Mouse (Mus musculus) limb, embryonic 11.5 days (tissue): ENCODE results near the gene Adgrg2. TPM values are rescaled to one million over a fixed set of nuclear protein-coding genes. Genes with fewer than 3 reads are reported as not detected.

Experiments used
- ATAC-seq: fragments of 200-750 bp; cut with Nextera tagmentation; 2 replicates; pipeline ENCODE4 v1.8.0; 2017; ENCODE audit warnings: low read depth; ENCODE audit not compliant: insufficient number of reproducible peaks, low FRiP score, low TSS enrichment
- DNase-seq: peaks from one replicate; pipeline ENCODE4 v3.0.0-alpha.2; 2015; ENCODE audit warnings: low spot score
- H3K27ac ChIP-seq: fragments of 300-500 bp; sonication (generic); replicated peaks from 2 replicates; pipeline ENCODE4 v1.5.1; 2014; ENCODE audit warnings: low read depth, mild to moderate bottlenecking, low read length
- H3K27me3 ChIP-seq: fragments of 300-500 bp; sonication (generic); 2 replicates; pipeline ENCODE4 v1.6.1; 2014; ENCODE audit warnings: mild to moderate bottlenecking, low read length, mixed read lengths; ENCODE audit not compliant: control insufficient read depth, insufficient read depth
- H3K36me3 ChIP-seq: fragments of 300-500 bp; sonication (generic); 2 replicates; pipeline ENCODE4 v1.6.1; 2014; ENCODE audit warnings: mild to moderate bottlenecking, low read length, moderate library complexity, mixed read lengths; ENCODE audit not compliant: control insufficient read depth, insufficient read depth
- H3K4me1 ChIP-seq: fragments of 300-500 bp; sonication (generic); 2 replicates; pipeline ENCODE4 v1.6.1; 2014; ENCODE audit warnings: low read length, mixed read lengths; ENCODE audit not compliant: control insufficient read depth, insufficient read depth
- H3K4me2 ChIP-seq: fragments of 300-500 bp; sonication (generic); 2 replicates; pipeline ENCODE4 v1.6.1; 2014; ENCODE audit warnings: low read depth, mild to moderate bottlenecking, moderate library complexity; ENCODE audit not compliant: severe bottlenecking
- H3K4me3 ChIP-seq: fragments of 300-500 bp; sonication (generic); 2 replicates; pipeline ENCODE4 v1.5.1; 2014; ENCODE audit warnings: low read depth, low read length
- H3K9ac ChIP-seq: fragments of 300-500 bp; sonication (generic); 2 replicates; pipeline ENCODE4 v1.6.1; 2014; ENCODE audit warnings: mild to moderate bottlenecking, low read length
- H3K9me3 ChIP-seq: fragments of 300-500 bp; sonication (generic); 2 replicates; pipeline ENCODE4 v1.6.1; 2016; ENCODE audit warnings: low read length; ENCODE audit not compliant: control insufficient read depth
- WGBS: fragments of 180-500 bp; shearing (Covaris S2); extraction: QIAGEN DNeasy Blood & Tissue Kit; methylation state at CpG from one replicate; pipeline ENCODE4 v1.1.7; 2014; 5-methylcytosine and 5-hydroxymethylcytosine counted together
- polyA plus RNA-seq: library from polyadenylated mRNA; unstranded; fragments of >200 nt; fragmentation: Nextera tagmentation; extraction: Ambion mirVana; gene quantifications from 2 replicates; pipeline ENCODE4 v1.2.1, GENCODE M21; 2014

Adgrg2 gene
- polyA plus RNA-seq, result 0.33 and 0.54 TPM in 2 replicates

GRCm38 (mm10) chrX:160390464-160390956, at the start of gene Adgrg2:
Gene Adgrg2 (plus strand): TSS chrX:160390690.
- H3K4me1 ChIP-seq, result no peaks in the 10 kb centered on the region
- peak within 1 kb of the TSS; percentile 75 for H3K4me2 ChIP-seq
- 9% methylated on average over 32 of the region's 42 CpGs for WGBS
- ATAC-seq (peak; percentile 75), DNase-seq (peak; percentile 43)
- peak within 1 kb of the TSS; percentile 34 for H3K4me3 ChIP-seq
- peak within 1 kb of the TSS; percentile 27; the same call in 1 of the 2 replicates for H3K9ac ChIP-seq
- H3K9me3 ChIP-seq, result no peaks in the 10 kb centered on the region
- no peak within 1 kb of the TSS for H3K27ac ChIP-seq
- peaks cover 14% of the 10 kb centered on the region; the same call in 1 of the 2 replicates for H3K27me3 ChIP-seq
- no peaks in the 10 kb centered on the region for H3K36me3 ChIP-seq

GRCm38 (mm10) chrX:160350995-160351394, 39.5 kb upstream of the Adgrg2 start:
- WGBS, result 73% methylated on average over 7 of the region's 7 CpGs
- DNase-seq (no peak), ATAC-seq (no peak)
- Histone ChIP-seq H3K4me3 (no peak overlapping the region), H3K9me3 (no peaks in the 10 kb centered on the region), H3K27ac (no peak overlapping the region), H3K27me3 (no peaks in the 10 kb centered on the region), H3K36me3 (no peaks in the 10 kb centered on the region), H3K9ac (no peak overlapping the region), H3K4me1 (no peaks in the 10 kb centered on the region), H3K4me2 (no peak overlapping the region)

- Histone ChIP-seq H3K4me2 (no peak overlapping the region), H3K4me1 (no peaks in the 10 kb centered on the region), H3K27me3 (no peaks in the 10 kb centered on the region), H3K9me3 (no peaks in the 10 kb centered on the region), H3K36me3 (no peaks in the 10 kb centered on the region), H3K27ac (no peak overlapping the region), H3K9ac (no peak overlapping the region), H3K4me3 (no peak overlapping the region)
- ATAC-seq (no peak), DNase-seq (no peak)
- 50% methylated on average over 1 of the region's 1 CpGs for WGBS
Measured at GRCm38 (mm10) chrX:160351967-160352677, 38.4 kb upstream of the Adgrg2 start.

GRCm38 (mm10) chrX:160384748-160385501, 5.6 kb upstream of the Adgrg2 start:
- no peak overlapping the region for H3K27ac ChIP-seq
- H3K4me1 ChIP-seq, result no peaks in the 10 kb centered on the region
- WGBS, result 83% methylated on average over 6 of the region's 6 CpGs
- H3K27me3 ChIP-seq, result peaks cover 8% of the 10 kb centered on the region; the same call in 1 of the 2 replicates
- DNase-seq, result no peak
- H3K9ac ChIP-seq, result no peak overlapping the region
- H3K36me3 ChIP-seq, result no peaks in the 10 kb centered on the region
- H3K9me3 ChIP-seq, result no peaks in the 10 kb centered on the region
- ATAC-seq, result no peak
- no peak overlapping the region for H3K4me3 ChIP-seq
- H3K4me2 ChIP-seq, result no peak overlapping the region

GRCm38 (mm10) chrX:160385502-160385772, 5.1 kb upstream of the Adgrg2 start:
- 83% methylated on average over 1 of the region's 1 CpGs for WGBS
- H3K4me3 ChIP-seq, result no peak overlapping the region
- no peak overlapping the region for H3K4me2 ChIP-seq
- ATAC-seq (no peak), DNase-seq (no peak)
- H3K9ac ChIP-seq, result no peak overlapping the region
- no peaks in the 10 kb centered on the region for H3K9me3 ChIP-seq
- H3K36me3 ChIP-seq, result no peaks in the 10 kb centered on the region
- H3K27me3 ChIP-seq, result peaks cover 10% of the 10 kb centered on the region; the same call in 1 of the 2 replicates
- H3K27ac ChIP-seq, result no peak overlapping the region
- H3K4me1 ChIP-seq, result no peaks in the 10 kb centered on the region

GRCm38 (mm10) chrX:160412930-160413453, 22.5 kb downstream of the Adgrg2 start:
- no peak for DNase-seq
- WGBS, result 91% methylated on average over 4 of the region's 4 CpGs
- peaks cover 2% of the 10 kb centered on the region; the same call in 1 of the 2 replicates for H3K27me3 ChIP-seq

GRCm38 (mm10) chrX:160413881-160414395, 23.4 kb downstream of the Adgrg2 start:
- Histone ChIP-seq H3K27me3 (peaks cover 4% of the 10 kb centered on the region; the same call in 1 of the 2 replicates), H3K4me1 (no peaks in the 10 kb centered on the region), H3K9ac (no peak overlapping the region), H3K4me2 (no peak overlapping the region), H3K36me3 (no peaks in the 10 kb centered on the region), H3K27ac (no peak overlapping the region), H3K4me3 (no peak overlapping the region), H3K9me3 (no peaks in the 10 kb centered on the region)
- WGBS, result 85% methylated on average over 7 of the region's 7 CpGs
- no peak for DNase-seq
- no peak for ATAC-seq

More at GRCm38 (mm10) chrX:160412930-160413453, 22.5 kb downstream of the Adgrg2 start:
- no peaks in the 10 kb centered on the region for H3K9me3 ChIP-seq
- no peak overlapping the region for H3K9ac ChIP-seq
- H3K4me2 ChIP-seq, result no peak overlapping the region
- no peaks in the 10 kb centered on the region for H3K4me1 ChIP-seq
- no peaks in the 10 kb centered on the region for H3K36me3 ChIP-seq
- no peak overlapping the region for H3K4me3 ChIP-seq
- ATAC-seq, result no peak
- H3K27ac ChIP-seq, result no peak overlapping the region

- no peaks in the 10 kb centered on the region for H3K4me1 ChIP-seq
- WGBS, result 85% methylated on average over 7 of the region's 7 CpGs
- no peak for ATAC-seq
- H3K4me3 ChIP-seq, result no peak overlapping the region
- H3K9ac ChIP-seq, result no peak overlapping the region
- H3K27me3 ChIP-seq, result peaks cover 4% of the 10 kb centered on the region; the same call in 1 of the 2 replicates
- no peaks in the 10 kb centered on the region for H3K9me3 ChIP-seq
- H3K4me2 ChIP-seq, result no peak overlapping the region
- no peak overlapping the region for H3K27ac ChIP-seq
- no peaks in the 10 kb centered on the region for H3K36me3 ChIP-seq
- no peak for DNase-seq
Measured at GRCm38 (mm10) chrX:160418397-160418796, 27.9 kb downstream of the Adgrg2 start.
